Mouse (Mus musculus) G1E (cell line): ENCODE data around the gene Ttc7.

Experiments used
- CTCF ChIP-seq: IDR thresholded peaks from 2 replicates; pipeline ENCODE4 v1.5.1; 2012; ENCODE audit warnings: low read depth, low read length, inconsistent platforms, mixed read lengths
- GATA1 ChIP-seq: IDR thresholded peaks from 2 replicates; pipeline ENCODE4 v1.6.1; 2012; ENCODE audit warnings: borderline replicate concordance, low read length, inconsistent platforms, mixed read lengths

- TF ChIP-seq CTCF: no peak
- no peak for TF ChIP-seq GATA1
Measured at GRCm38 (mm10) chr17:87291037-87291436, 8.4 kb downstream of the Ttc7 start.
